Mouse (Mus musculus) c-Kit-positive CD71-positive TER-119-negative erythroid progenitor cells, embryonic 14.5 days (primary cell): ENCODE results near the gene Mvb12a.
"Not testable (repeated sequence)": the region's sequence is repeated elsewhere in the genome, so short reads cannot be mapped to it uniquely, and the experiment has no call there.

ENCODE experiments used
- DNase-seq: peaks from one replicate; pipeline ENCODE4 v3.0.0-alpha.2; 2013; ENCODE audit warnings: low read depth

Gene Mvb12a

GRCm38 (mm10) chr8:71526272-71526671, 16.4 kb upstream of the Mvb12a start:
- no peak for DNase-seq

- DNase-seq, result no peak
These were observed 15.4 kb upstream of the Mvb12a start for GRCm38 (mm10) chr8:71527162-71527870.

GRCm38 (mm10) chr8:71528362-71529073, 14.2 kb upstream of the Mvb12a start:
- no peak for DNase-seq

- DNase-seq, result not testable (repeated sequence)
These were observed 11.8 kb upstream of the Mvb12a start for GRCm38 (mm10) chr8:71530735-71531467.

GRCm38 (mm10) chr8:71534263-71534810, 8.4 kb upstream of the Mvb12a start:
- DNase-seq, result no peak

- no peak for DNase-seq
These were observed 7.1 kb upstream of the Mvb12a start for GRCm38 (mm10) chr8:71535663-71536062.

- DNase-seq, result peak; percentile 98
These were observed 5.5 kb upstream of the Mvb12a start, which contains the start of gene Bst2 for GRCm38 (mm10) chr8:71537028-71537867. Bst2 (minus strand) TSS chr8:71537456.

GRCm38 (mm10) chr8:71543755-71544154, 1.0 kb downstream of the Mvb12a start:
- DNase-seq, result no peak

- no peak for DNase-seq
These were observed 2.3 kb downstream of the Mvb12a start for GRCm38 (mm10) chr8:71545053-71545452.

GRCm38 (mm10) chr8:71547590-71547989, 4.9 kb downstream of the Mvb12a start:
- DNase-seq, result no peak

- no peak for DNase-seq
These were observed 8.0 kb downstream of the Mvb12a start for GRCm38 (mm10) chr8:71550754-71551153.

GRCm38 (mm10) chr8:71552770-71553169, 10.0 kb downstream of the Mvb12a start:
- DNase-seq, result no peak

- DNase-seq, result no peak
These were observed 11.3 kb downstream of the Mvb12a start for GRCm38 (mm10) chr8:71554001-71554400.

GRCm38 (mm10) chr8:71554644-71555043, 11.9 kb downstream of the Mvb12a start:
- no peak for DNase-seq

- DNase-seq, result no peak
These were observed 15.6 kb downstream of the Mvb12a start, which contains the start of gene Tmem221 for GRCm38 (mm10) chr8:71558071-71558957. Tmem221 (minus strand) TSS chr8:71558871.

GRCm38 (mm10) chr8:71558958-71559690, 16.4 kb downstream of the Mvb12a start:
- peak; percentile 85 for DNase-seq

- DNase-seq, result no peak
These were observed 17.3 kb downstream of the Mvb12a start for GRCm38 (mm10) chr8:71560071-71560470.

- no peak for DNase-seq
These were observed 18.0 kb downstream of the Mvb12a start for GRCm38 (mm10) chr8:71560765-71561164.

- DNase-seq, result peak; percentile 70
These were observed 18.7 kb downstream of the Mvb12a start for GRCm38 (mm10) chr8:71561401-71561800.

GRCm38 (mm10) chr8:71562751-71563150, 20.0 kb downstream of the Mvb12a start:
- no peak for DNase-seq
